Mouse (Mus musculus) lung, embryonic 15.5 days (tissue): ENCODE measurements at regions not wholly inside any gene's neighbourhood (a gene's known extent, or its start where the extent isn't known, plus 50 kb on each side); places are given as distances from the start of the nearest gene placed in this dataset.

ENCODE experiments used
- ATAC-seq: fragments of 200-750 bp; cut with Nextera tagmentation; 2 replicates; pipeline ENCODE4 v1.8.0; 2017; ENCODE audit warnings: moderate number of reproducible peaks, borderline replicate concordance; ENCODE audit not compliant: low FRiP score, low TSS enrichment; ENCODE audit errors: extremely low read depth
- H3K27ac ChIP-seq: fragments of 300-500 bp; sonication (generic); 2 replicates; pipeline ENCODE4 v1.5.1; 2015; ENCODE audit warnings: moderate library complexity, mild to moderate bottlenecking, inconsistent platforms
- H3K27me3 ChIP-seq: fragments of 300-500 bp; sonication (generic); 2 replicates; pipeline ENCODE4 v1.6.1; 2015; ENCODE audit warnings: inconsistent platforms
- H3K36me3 ChIP-seq: fragments of 300-500 bp; sonication (generic); 2 replicates; pipeline ENCODE4 v1.6.1; 2015; ENCODE audit warnings: inconsistent platforms
- H3K4me1 ChIP-seq: fragments of 300-500 bp; sonication (generic); 2 replicates; pipeline ENCODE4 v1.6.1; 2015; ENCODE audit warnings: inconsistent platforms
- H3K4me2 ChIP-seq: fragments of 300-500 bp; sonication (generic); 2 replicates; pipeline ENCODE4 v1.6.1; 2015; ENCODE audit warnings: inconsistent platforms, mild to moderate bottlenecking, moderate library complexity
- H3K4me3 ChIP-seq: fragments of 300-500 bp; sonication (generic); 2 replicates; pipeline ENCODE4 v1.5.1; 2015; ENCODE audit warnings: mild to moderate bottlenecking, inconsistent platforms
- H3K9ac ChIP-seq: fragments of 300-500 bp; sonication (generic); 2 replicates; pipeline ENCODE4 v1.6.1; 2015; ENCODE audit warnings: inconsistent platforms
- H3K9me3 ChIP-seq: fragments of 300-500 bp; sonication (generic); 2 replicates; pipeline ENCODE4 v1.6.1; 2016; ENCODE audit warnings: inconsistent platforms
- WGBS: fragments of 180-500 bp; shearing (Covaris S2); methylation state at CpG from one replicate; pipeline ENCODE4 v1.1.7; 2015; 5-methylcytosine and 5-hydroxymethylcytosine counted together

DNA sequence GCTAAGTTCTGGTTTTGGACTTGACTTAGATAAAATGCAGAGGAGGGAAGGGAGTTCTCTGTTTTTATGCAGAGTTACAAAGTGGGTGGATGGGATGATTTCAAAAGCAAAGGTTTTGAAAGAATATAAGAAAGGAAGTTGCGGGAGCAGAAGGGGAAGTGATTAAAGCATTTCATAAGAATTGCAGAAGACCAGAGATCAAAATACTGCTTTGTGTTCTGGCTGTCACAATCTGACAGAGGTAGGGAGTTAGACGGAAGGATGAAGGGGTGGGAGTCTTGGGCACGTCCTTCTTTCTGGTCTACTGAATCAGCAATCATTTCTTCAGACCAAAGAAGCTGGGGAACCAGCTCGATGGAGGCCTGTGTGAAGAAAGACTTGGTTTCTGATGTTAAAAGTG, 78.0 kb upstream of the Fn1 start:
- H3K27ac ChIP-seq, result no peak overlapping the region
- WGBS, result 68% methylated on average over 4 of the region's 4 CpGs
- H3K27me3 ChIP-seq, result no peaks in the 10 kb centered on the region
- no peaks in the 10 kb centered on the region for H3K4me1 ChIP-seq
- H3K4me3 ChIP-seq, result no peak overlapping the region
- no peak overlapping the region for H3K9ac ChIP-seq
- H3K4me2 ChIP-seq, result no peak overlapping the region
- H3K36me3 ChIP-seq, result no peaks in the 10 kb centered on the region
- ATAC-seq, result no peak
- H3K9me3 ChIP-seq, result no peaks in the 10 kb centered on the region

DNA sequence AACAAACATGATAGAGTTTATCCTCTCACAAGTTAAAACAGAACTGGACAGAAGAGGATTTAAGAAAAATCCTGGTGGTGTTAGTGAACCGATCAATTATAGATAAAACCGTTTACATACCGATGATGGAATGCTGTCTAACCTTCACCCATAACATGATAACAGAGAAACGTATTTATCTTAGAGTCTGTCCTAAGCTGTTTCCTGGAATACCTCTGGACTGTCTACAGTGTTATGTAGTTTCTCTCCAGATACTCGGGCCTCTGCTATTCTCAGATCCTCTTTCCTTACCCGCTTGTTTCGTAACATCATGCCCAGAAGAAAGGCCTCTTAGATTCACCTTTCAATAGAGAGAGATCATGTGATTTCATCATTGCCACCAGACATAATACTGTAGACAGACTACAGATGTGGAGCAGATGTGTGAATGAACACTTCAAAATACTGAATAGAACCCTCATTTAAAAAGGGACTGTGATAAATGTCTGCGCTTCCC, 75.9 kb upstream of the Fn1 start:
- no peak overlapping the region for H3K27ac ChIP-seq
- no peaks in the 10 kb centered on the region for H3K27me3 ChIP-seq
- H3K36me3 ChIP-seq, result no peaks in the 10 kb centered on the region
- no peak overlapping the region for H3K9ac ChIP-seq
- no peaks in the 10 kb centered on the region for H3K9me3 ChIP-seq
- ATAC-seq, result no peak
- no peaks in the 10 kb centered on the region for H3K4me1 ChIP-seq
- no peak overlapping the region for H3K4me3 ChIP-seq
- 37% methylated on average over 8 of the region's 8 CpGs for WGBS
- no peak overlapping the region for H3K4me2 ChIP-seq

DNA sequence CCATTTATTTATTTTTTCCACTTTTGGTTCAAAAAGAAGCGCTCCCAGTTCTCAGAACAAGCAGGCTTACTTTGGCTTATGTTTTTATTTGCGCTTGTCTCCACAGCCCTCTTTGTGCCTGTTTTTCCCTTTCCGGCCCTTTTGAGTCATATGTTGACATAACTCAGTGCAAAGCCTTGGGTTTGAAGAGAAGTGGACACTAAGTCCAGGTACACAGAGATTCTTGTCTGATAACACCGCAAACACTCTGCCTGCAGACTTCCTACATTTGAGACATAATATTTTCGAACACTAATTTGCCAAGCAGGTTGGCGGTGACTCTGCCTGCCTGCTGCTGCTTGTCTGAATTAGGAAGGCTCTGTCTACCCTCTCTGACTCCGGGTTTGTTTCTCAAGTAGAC, 70.8 kb upstream of the Fn1 start:
- no peaks in the 10 kb centered on the region for H3K36me3 ChIP-seq
- no peak for ATAC-seq
- no peak overlapping the region for H3K27ac ChIP-seq
- H3K9me3 ChIP-seq, result no peaks in the 10 kb centered on the region
- H3K27me3 ChIP-seq, result no peaks in the 10 kb centered on the region
- no peak overlapping the region for H3K9ac ChIP-seq
- WGBS, result 44% methylated on average over 7 of the region's 7 CpGs
- no peak overlapping the region for H3K4me3 ChIP-seq
- H3K4me2 ChIP-seq, result no peak overlapping the region
- H3K4me1 ChIP-seq, result 0 out of 2 replicates have a peak, but pooled peaks cover 4% of the 10 kb centered on the region

DNA sequence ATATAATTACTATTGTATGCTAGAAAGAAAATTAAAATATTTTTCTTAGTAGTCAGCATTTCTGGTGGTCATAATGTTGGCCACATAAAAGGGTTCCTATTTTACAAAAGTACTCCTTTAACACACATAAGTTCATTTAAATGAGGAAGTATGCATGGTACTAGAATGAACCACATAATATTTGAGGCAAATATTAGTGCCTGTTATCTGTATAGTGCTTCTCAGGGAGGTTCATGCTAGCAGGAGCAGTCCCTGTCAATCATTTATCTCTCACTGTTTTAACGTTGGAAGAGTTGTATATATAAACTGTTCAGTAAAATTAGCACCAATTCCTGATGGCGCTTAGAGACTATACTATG, 70.0 kb upstream of the Fn1 start:
- WGBS, result 32% methylated on average over 2 of the region's 2 CpGs
- Histone ChIP-seq H3K9me3 (no peaks in the 10 kb centered on the region), H3K36me3 (no peaks in the 10 kb centered on the region), H3K4me3 (no peak overlapping the region), H3K4me2 (no peak overlapping the region), H3K9ac (no peak overlapping the region), H3K4me1 (0 out of 2 replicates have a peak, but pooled peaks cover 4% of the 10 kb centered on the region), H3K27ac (no peak overlapping the region), H3K27me3 (no peaks in the 10 kb centered on the region)
- ATAC-seq, result no peak

DNA sequence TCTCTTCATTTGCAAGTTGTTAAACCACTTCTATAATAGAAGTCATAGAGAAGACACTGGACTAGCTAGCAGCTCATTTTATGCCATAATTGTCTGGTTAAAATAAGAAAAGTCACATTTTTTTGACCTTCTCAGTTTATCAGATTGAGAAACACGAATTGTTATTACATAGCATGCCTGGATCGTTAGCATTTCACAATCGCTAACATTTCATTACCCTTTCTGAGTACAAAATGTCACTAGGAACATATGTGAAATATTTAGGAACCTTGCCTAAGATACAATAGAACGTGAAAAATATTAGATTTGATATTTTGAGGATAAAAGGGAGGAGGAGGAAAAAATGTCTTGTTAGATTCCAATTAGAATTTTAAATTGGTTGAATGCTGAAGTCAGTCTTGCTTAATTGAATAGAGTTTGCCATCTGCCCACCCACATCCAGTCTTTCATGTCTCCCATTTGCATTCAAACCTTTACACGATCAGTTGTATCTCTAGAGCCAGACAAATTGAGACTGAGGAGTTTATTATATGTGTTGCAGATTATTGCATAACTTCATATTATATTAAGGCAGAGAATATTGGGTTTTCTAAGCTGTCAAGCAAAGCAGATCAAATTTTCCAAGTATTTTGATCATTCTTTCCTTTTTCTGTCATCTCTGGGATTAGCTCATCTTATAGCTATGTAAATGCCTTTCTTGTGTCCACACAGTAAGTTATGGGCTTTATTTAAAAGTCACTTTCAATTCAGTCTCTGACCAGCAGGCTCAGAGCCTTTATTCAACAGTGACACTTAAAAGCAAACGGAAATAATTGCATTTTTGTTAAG, 69.4 kb upstream of the Fn1 start:
- H3K27ac ChIP-seq, result no peak overlapping the region
- no peak for ATAC-seq
- H3K9me3 ChIP-seq, result no peaks in the 10 kb centered on the region
- H3K9ac ChIP-seq, result no peak overlapping the region
- H3K4me3 ChIP-seq, result no peak overlapping the region
- WGBS, result 55% methylated on average over 6 of the region's 6 CpGs
- H3K4me1 ChIP-seq, result 0 out of 2 replicates have a peak, but pooled peaks cover 4% of the 10 kb centered on the region
- H3K36me3 ChIP-seq, result no peaks in the 10 kb centered on the region
- H3K4me2 ChIP-seq, result no peak overlapping the region
- H3K27me3 ChIP-seq, result no peaks in the 10 kb centered on the region
